Mouse (Mus musculus) olfactory bulb, adult 2 months (tissue): ENCODE measurements around the gene Prkar2a. TPM values are rescaled to one million over a fixed set of nuclear protein-coding genes. Genes with fewer than 3 reads are reported as not detected.
A peak's percentile ranks its signal among the peaks of the same experiment; 100 is the strongest.

Experiments
- H3K27ac ChIP-seq: fragments of 200-500 bp; 2 replicates; pipeline ENCODE4 v1.5.1; 2012; ENCODE audit warnings: low read depth, low read length; ENCODE audit not compliant: insufficient read depth
- H3K4me1 ChIP-seq: fragments of 200-500 bp; 2 replicates; pipeline ENCODE4 v1.6.1; 2012; ENCODE audit warnings: low read length; ENCODE audit not compliant: control insufficient read depth, insufficient read depth
- H3K4me3 ChIP-seq: fragments of 200-500 bp; 2 replicates; pipeline ENCODE4 v1.5.1; 2012; ENCODE audit warnings: mild to moderate bottlenecking, low read depth, low read length, moderate library complexity; ENCODE audit not compliant: insufficient read depth
- CTCF ChIP-seq: fragments of 200-500 bp; IDR thresholded peaks from 2 replicates; pipeline ENCODE4 v1.5.1; 2012; ENCODE audit warnings: low read depth, mild to moderate bottlenecking, low read length, moderate library complexity; ENCODE audit not compliant: insufficient read depth
- POLR2A ChIP-seq: fragments of 200-500 bp; IDR thresholded peaks from 2 replicates; pipeline ENCODE4 v1.6.1; 2012; ENCODE audit warnings: mild to moderate bottlenecking, low read depth, low read length, moderate library complexity; ENCODE audit not compliant: insufficient read depth
- WGBS: fragments of 180-500 bp; shearing (Covaris S2); methylation state at CpG from one replicate; pipeline ENCODE4 v1.1.7; 2018; 5-methylcytosine and 5-hydroxymethylcytosine counted together
- polyA plus RNA-seq: library from polyadenylated mRNA; stranded (reverse); fragments of >200 nt; gene quantifications from 2 replicates; pipeline ENCODE4 v1.2.4, GENCODE M21; 2012; ENCODE audit warnings: low replicate concordance; ENCODE audit not compliant: missing spikeins, insufficient read depth, insufficient read length

Gene Prkar2a
- polyA plus RNA-seq, 1 experiment, result not detected

GRCm38 (mm10) chr9:108795762-108796161, 106.6 kb downstream of the Prkar2a start:
- no peak for TF ChIP-seq CTCF
- TF ChIP-seq POLR2A, result no peak
- H3K4me3 ChIP-seq, result peak overlapping the region; percentile 16
- WGBS, result 14% methylated on average over 11 of the region's 11 CpGs
- peak overlapping the region; percentile 89 for H3K27ac ChIP-seq
- H3K4me1 ChIP-seq, result peaks cover 24% of the 10 kb centered on the region

DNA sequence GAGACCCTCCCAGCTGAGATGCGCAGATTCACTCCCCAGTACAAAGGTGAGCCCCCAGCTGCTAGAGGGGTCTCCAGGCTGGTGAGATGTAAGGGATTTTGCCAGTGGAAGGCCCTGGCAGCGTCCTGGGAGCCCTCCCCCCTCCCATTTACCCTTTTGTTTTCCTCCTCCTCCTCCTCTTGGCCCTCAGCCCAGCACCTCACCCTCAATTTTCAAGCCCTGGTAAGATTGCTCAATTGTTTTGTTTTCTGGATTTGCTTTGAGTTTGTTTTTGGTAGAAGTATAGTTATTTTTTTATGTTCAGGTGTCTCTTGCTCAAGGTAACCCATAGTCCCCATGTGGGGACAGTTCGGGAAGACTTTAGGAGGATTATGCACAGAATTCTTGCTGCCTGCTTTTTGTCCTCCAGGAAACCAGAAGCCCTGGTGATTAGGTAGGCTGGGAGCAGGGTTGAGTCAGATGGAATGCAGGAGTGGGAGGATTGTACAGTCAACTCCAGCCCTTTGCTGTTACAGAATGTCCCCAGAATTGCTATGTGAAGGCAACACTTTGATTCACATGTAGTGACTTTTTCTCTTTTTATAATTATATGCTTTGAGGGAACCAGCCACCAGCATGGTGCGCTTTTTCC, 107.4 kb downstream of the Prkar2a start:
- Histone ChIP-seq H3K27ac (peak overlapping the region; percentile 89), H3K4me3 (peak overlapping the region; percentile 16), H3K4me1 (peaks cover 22% of the 10 kb centered on the region)
- 18% methylated on average over 4 of the region's 4 CpGs for whole genome bisulfite sequencing
- TF ChIP-seq POLR2A (no peak), CTCF (no peak)

- no peak for TF ChIP-seq POLR2A
- no peak for TF ChIP-seq CTCF
- Histone ChIP-seq H3K4me1 (peaks cover 22% of the 10 kb centered on the region), H3K4me3 (peak overlapping the region; percentile 14; the same call in 1 of the 2 replicates), H3K27ac (peak overlapping the region; percentile 83)
- 51% methylated on average over 7 of the region's 7 CpGs for WGBS
Measured at GRCm38 (mm10) chr9:108797477-108797876, 108.4 kb downstream of the Prkar2a start.

DNA sequence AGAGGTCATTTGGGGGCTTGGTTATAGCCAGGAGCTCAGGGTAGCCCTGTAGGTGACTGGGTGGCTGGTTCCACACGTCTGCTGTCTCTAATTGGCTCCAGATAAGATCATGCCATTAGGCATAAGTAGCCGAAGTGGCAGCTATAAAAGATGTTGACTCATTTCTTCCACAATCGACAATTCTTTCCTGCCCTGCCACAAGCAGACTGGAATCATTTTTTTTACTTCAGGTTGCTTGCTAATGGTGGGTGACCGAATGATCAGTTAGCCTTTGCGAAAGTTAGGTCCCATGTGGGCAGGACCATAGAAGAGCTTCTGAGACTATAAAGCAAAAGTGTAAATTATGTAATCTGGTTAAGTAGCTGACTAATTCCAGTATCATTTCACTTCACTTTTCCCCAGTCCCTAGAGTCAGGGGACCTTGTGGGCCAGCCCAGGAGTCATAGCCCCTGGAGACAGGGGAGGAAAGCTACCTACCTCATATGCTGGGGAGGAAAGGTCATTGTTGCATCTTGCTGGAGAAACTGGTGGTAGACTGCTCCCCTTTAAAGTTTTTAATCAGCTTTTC, 109.5 kb downstream of the Prkar2a start:
- TF ChIP-seq POLR2A (no peak), CTCF (no peak)
- H3K4me3 ChIP-seq, result no peak overlapping the region
- H3K27ac ChIP-seq, result no peak overlapping the region
- peaks cover 22% of the 10 kb centered on the region for H3K4me1 ChIP-seq
- WGBS, result 44% methylated on average over 5 of the region's 5 CpGs

GRCm38 (mm10) chr9:108799564-108799963, 110.5 kb downstream of the Prkar2a start:
- H3K4me3 ChIP-seq, result no peak overlapping the region
- no peak overlapping the region for H3K27ac ChIP-seq
- H3K4me1 ChIP-seq, result peaks cover 20% of the 10 kb centered on the region
- TF ChIP-seq POLR2A, result no peak
- no peak for TF ChIP-seq CTCF
- WGBS, result 63% methylated on average over 3 of the region's 3 CpGs

Other genes with a start within 250 kb of the Prkar2a start
- not detected in 2 replicates for gene Ccdc71, start 228.8 kb upstream of the Prkar2a start, polyA plus RNA-seq
- gene Klhdc8b, start 227.7 kb upstream of the Prkar2a start, polyA plus RNA-seq, result not detected in 2 replicates
- gene Lamb2, start 209.6 kb upstream of the Prkar2a start, polyA plus RNA-seq, result not detected in 2 replicates
- 102 and 511 TPM in 2 replicates for gene Usp19, start 198.7 kb upstream of the Prkar2a start, polyA plus RNA-seq
- gene Qars, start 181.6 kb upstream of the Prkar2a start, polyA plus RNA-seq, result not detected in 2 replicates
- not detected in 2 replicates for gene Qrich1, start 172.5 kb upstream of the Prkar2a start, polyA plus RNA-seq
- gene Impdh2, start 129.0 kb upstream of the Prkar2a start, polyA plus RNA-seq, result not detected in 2 replicates
- not detected in 2 replicates for gene Ndufaf3, start 121.9 kb upstream of the Prkar2a start, polyA plus RNA-seq
- not detected in 2 replicates for gene Dalrd3, start 119.4 kb upstream of the Prkar2a start, polyA plus RNA-seq
- 73.0 TPM in 1 of 2 replicates, not detected in the other for gene Wdr6, start 110.6 kb upstream of the Prkar2a start, polyA plus RNA-seq
- gene P4htm, start 91.6 kb upstream of the Prkar2a start, polyA plus RNA-seq, result not detected in 2 replicates
- not detected in 2 replicates for gene Arih2, start 39.9 kb upstream of the Prkar2a start, polyA plus RNA-seq
- gene Slc25a20, start 27.2 kb upstream of the Prkar2a start, polyA plus RNA-seq, result not detected in 2 replicates
- gene Ip6k2, start 94.5 kb downstream of the Prkar2a start, polyA plus RNA-seq, result not detected in 2 replicates
- gene Nckipsd, start 119.1 kb downstream of the Prkar2a start, polyA plus RNA-seq, result not detected in 2 replicates
- gene Celsr3, start 137.0 kb downstream of the Prkar2a start, polyA plus RNA-seq, result not detected in 2 replicates
- not detected in 2 replicates for gene Slc26a6, start 164.0 kb downstream of the Prkar2a start, polyA plus RNA-seq
- not detected in 2 replicates for gene Tmem89, start 225.3 kb downstream of the Prkar2a start, polyA plus RNA-seq
- gene Uqcrc1, start 247.3 kb downstream of the Prkar2a start, polyA plus RNA-seq, result 636 and 722 TPM in 2 replicates